Mouse (Mus musculus) regulatory T cell (primary cell): ENCODE results near the gene Prdm2.

Experiments
- in situ Hi-C: fragments of 300-600 bp; cut with MboI, MseI; formaldehyde crosslinking; loops from one replicate; pipeline ENCODE4 v1.15.1; 2025; ENCODE audit warnings: high pct_unique_total_duplicates

Prdm2 gene

GRCm38 (mm10) chr4:143111872-143112271 is 100.9 kb downstream of the Prdm2 start:
- in situ Hi-C loops = no loop called here

GRCm38 (mm10) chr4:143108552-143108951 is 104.2 kb downstream of the Prdm2 start:
- in situ Hi-C loops = loop anchor here (5.0 kb wide), 1 partner anchor 134 kb away; no protein-coding TSS in a partner anchor

GRCm38 (mm10) chr4:143106971-143107370 is 105.8 kb downstream of the Prdm2 start:
- in situ Hi-C loops = loop anchor here (5.0 kb wide), 1 partner anchor 135 kb away; no protein-coding TSS in a partner anchor

- in situ Hi-C loops = loop anchor here (5.0 kb wide), 1 partner anchor 136 kb away; no protein-coding TSS in a partner anchor
Observed at GRCm38 (mm10) chr4:143106566-143106965, 106.2 kb downstream of the Prdm2 start.

- in situ Hi-C loops = loop anchor here (5.0 kb wide), 1 partner anchor 138 kb away; no protein-coding TSS in a partner anchor
Observed at GRCm38 (mm10) chr4:143104739-143105138, 108.1 kb downstream of the Prdm2 start.

GRCm38 (mm10) chr4:143103811-143104210 is 109.0 kb downstream of the Prdm2 start:
- in situ Hi-C loops = no loop called here

GRCm38 (mm10) chr4:143100157-143100556 is 112.6 kb downstream of the Prdm2 start:
- in situ Hi-C loops = no loop called here

GRCm38 (mm10) chr4:143099288-143100039 is 113.3 kb downstream of the Prdm2 start:
- in situ Hi-C loops = no loop called here

- in situ Hi-C loops = no loop called here
Observed at GRCm38 (mm10) chr4:143092082-143092701, 120.6 kb downstream of the Prdm2 start.

- in situ Hi-C loops = no loop called here
Observed at GRCm38 (mm10) chr4:143090551-143090950, 122.2 kb downstream of the Prdm2 start.

GRCm38 (mm10) chr4:143074071-143074765 is 138.6 kb downstream of the Prdm2 start:
- in situ Hi-C loops = no loop called here

- in situ Hi-C loops = no loop called here
Observed at GRCm38 (mm10) chr4:143071791-143072190, 141.0 kb downstream of the Prdm2 start.

GRCm38 (mm10) chr4:143067006-143067405 is 145.8 kb downstream of the Prdm2 start:
- in situ Hi-C loops = no loop called here

- in situ Hi-C loops = no loop called here
Observed at GRCm38 (mm10) chr4:143058765-143059344, 153.9 kb downstream of the Prdm2 start.
